In genomic region chr13:111144721-111145120, GRCm38 (mm10) we compare ENCODE assay signal across 22 mouse cellular contexts.
DNase-seq lines count a peak whose midpoint lies in the region; ATAC-seq and TF ChIP-seq lines count a peak whose summit lies in the region.
"Had no signal": no experiment of that assay in that cellular context is flagged by ENCODE, and none has a peak within 500 bp of the region (broad histone marks: within the 10 kb centered on the region; RNA-seq: fewer than 3 reads in every experiment).

No protein-coding gene starts in this region.

- H3K79me2 ChIP-seq in myocyte (ENCODE audit: control insufficient read depth, insufficient read depth) = no peaks in the 10 kb centered on the region

- intact Hi-C loops in left cerebral cortex, adult 2 months (cut with DNase I) = loop anchor here (5.0 to 10.0 kb wide), 3 partner anchors 47 to 270 kb away; no protein-coding TSS in a partner anchor
- intact Hi-C loops in left cerebral cortex, postnatal 10 days (cut with DNase I) = no loop called here

- no peaks in the 10 kb centered on the region for H3K27me3 ChIP-seq in myocyte (ENCODE audit: control insufficient read depth, insufficient read depth, insufficient read length)
- H3K27me3 ChIP-seq: embryonic facial prominence, embryonic 12.5 days; forebrain, embryonic 15.5 days; heart, embryonic 12.5 days; hindbrain, embryonic 15.5 days had no signal

- H3ac ChIP-seq in myocyte (ENCODE audit: control insufficient read depth, insufficient read length) = no peak overlapping the region

- TF ChIP-seq CTCF in left cerebral cortex, adult 2 months (IDR thresholded peaks at IDR 0.05) = no peak

- H3K36me3 ChIP-seq in myocyte (ENCODE audit: control insufficient read depth, insufficient read depth) = no peaks in the 10 kb centered on the region
- H3K36me3 ChIP-seq: embryonic facial prominence, embryonic 12.5 days; forebrain, embryonic 15.5 days; G1E; heart, embryonic 12.5 days; hindbrain, embryonic 15.5 days had no signal

- DNase-seq in frontal cortex, postnatal 10 days (ENCODE audit: low spot score in 2 of 2) = no peak
- DNase-seq in layer of hippocampus, adult 11-12 months (ENCODE audit: low spot score) = peak; percentile 10
- DNase-seq in layer of hippocampus, adult 8-10 months (ENCODE audit: low spot score in 2 of 2) = no peak
- DNase-seq in left cerebral cortex, adult 2 months (ENCODE audit: extremely low spot score in 1 of 2, low spot score in 2 of 2) = no peak
- DNase-seq in left cerebral cortex, postnatal 10 days (ENCODE audit: extremely low spot score in 1 of 2, low spot score in 2 of 2) = no peak
- DNase-seq in c-Kit-positive CD71-positive TER-119-positive erythroid progenitor cells, embryonic 14.5 days (ENCODE audit: low spot score) = no peak
- DNase-seq: adrenal gland, adult 8-10 months; adrenal gland, postnatal 36 days; B cell, adult 2 months; cerebellum, adult 11-12 months; cerebellum, adult 9-10 months; cerebellum, postnatal 25 days; gastrocnemius, postnatal 14 days; heart, postnatal 36 days had no signal

- no peak overlapping the region for H3K4me3 ChIP-seq in left cerebral cortex, adult 2 months
- no peak overlapping the region for H3K4me3 ChIP-seq in myocyte
- H3K4me3 ChIP-seq: embryonic facial prominence, embryonic 12.5 days; forebrain, embryonic 15.5 days; heart, embryonic 12.5 days; hindbrain, embryonic 15.5 days had no signal

- H3K27ac ChIP-seq in left cerebral cortex, adult 2 months = peak overlapping the region; percentile 53
- H3K27ac ChIP-seq: embryonic facial prominence, embryonic 12.5 days; forebrain, embryonic 15.5 days; hindbrain, embryonic 15.5 days had no signal

- ATAC-seq in frontal cortex, adult (ENCODE audit: low TSS enrichment) = peak; percentile 80
- ATAC-seq: CD4-positive, CD25-positive, alpha-beta regulatory T cell, adult 4 months; forebrain, embryonic 15.5 days had no signal

- H3K4me2 ChIP-seq in myocyte (ENCODE audit: low read depth) = no peak overlapping the region
- H3K4me2 ChIP-seq: embryonic facial prominence, embryonic 12.5 days; forebrain, embryonic 15.5 days; heart, embryonic 12.5 days; hindbrain, embryonic 15.5 days had no signal

- TF ChIP-seq POLR2A in myocyte (IDR thresholded peaks at IDR 0.05; ENCODE audit: insufficient read length, low read depth) = no peak

TF ChIP-seq in myocyte, 11 proteins besides CTCF, POLR2A, EP300 and RAD21:
- TF ChIP-seq MYOD1 (IDR thresholded peaks at IDR 0.05; ENCODE audit: control insufficient read depth in 1 of 3, insufficient read length in 2 of 3, low read depth in 2 of 3) = peak in 2 of 3 experiments; percentile 1 to 7
- TF ChIP-seq CEBPB (IDR thresholded peaks at IDR 0.05; ENCODE audit: insufficient read depth, poor library complexity, severe bottlenecking) = no peak
